Mouse (Mus musculus) liver (tissue): Measurements from ENCODE around the gene Ror2.

Source experiments
- DNase-seq: peaks from one replicate; pipeline ENCODE4 v3.0.0-alpha.2; 2020; ENCODE audit warnings: mixed read lengths

The Ror2 gene

GRCm38 (mm10) chr13:53233381-53233780 is 52.5 kb downstream of the Ror2 start:
- no peak for DNase-seq

GRCm38 (mm10) chr13:53232419-53232818 is 53.5 kb downstream of the Ror2 start:
- no peak for DNase-seq

- DNase-seq: no peak
Measured at GRCm38 (mm10) chr13:53230446-53231161, 55.3 kb downstream of the Ror2 start.

- DNase-seq: no peak
Measured at GRCm38 (mm10) chr13:53227019-53227418, 58.9 kb downstream of the Ror2 start.

- DNase-seq: no peak
Measured at GRCm38 (mm10) chr13:53226461-53226860, 59.5 kb downstream of the Ror2 start.

- DNase-seq: no peak
Measured at GRCm38 (mm10) chr13:53225925-53226324, 60.0 kb downstream of the Ror2 start.

- no peak for DNase-seq
Measured at GRCm38 (mm10) chr13:53221176-53221575, 64.7 kb downstream of the Ror2 start.

- DNase-seq: no peak
Measured at GRCm38 (mm10) chr13:53219889-53220288, 66.0 kb downstream of the Ror2 start.

- no peak for DNase-seq
Measured at GRCm38 (mm10) chr13:53219391-53219790, 66.5 kb downstream of the Ror2 start.

GRCm38 (mm10) chr13:53217396-53217975 is 68.4 kb downstream of the Ror2 start:
- DNase-seq: no peak

- peak; percentile 64 for DNase-seq
Measured at GRCm38 (mm10) chr13:53211971-53212733, 73.8 kb downstream of the Ror2 start.

GRCm38 (mm10) chr13:53208556-53208955 is 77.4 kb downstream of the Ror2 start:
- no peak for DNase-seq

GRCm38 (mm10) chr13:53205128-53205911 is 80.6 kb downstream of the Ror2 start:
- DNase-seq: peak; percentile 58

- DNase-seq: no peak
Measured at GRCm38 (mm10) chr13:53202439-53202830, 83.5 kb downstream of the Ror2 start.

- DNase-seq: peak; percentile 46
Measured at GRCm38 (mm10) chr13:53201628-53202438, 84.1 kb downstream of the Ror2 start.

- DNase-seq: no peak
Measured at GRCm38 (mm10) chr13:53200121-53200520, 85.8 kb downstream of the Ror2 start.

- no peak for DNase-seq
Measured at GRCm38 (mm10) chr13:53199262-53199661, 86.7 kb downstream of the Ror2 start.

GRCm38 (mm10) chr13:53196690-53197089 is 89.2 kb downstream of the Ror2 start:
- DNase-seq: no peak

- no peak for DNase-seq
Measured at GRCm38 (mm10) chr13:53195951-53196677, 89.8 kb downstream of the Ror2 start.

GRCm38 (mm10) chr13:53194306-53194705 is 91.6 kb downstream of the Ror2 start:
- no peak for DNase-seq

GRCm38 (mm10) chr13:53193713-53194112 is 92.2 kb downstream of the Ror2 start:
- DNase-seq: no peak
